Mouse (Mus musculus) hindlimb bud, embryonic 11.5 days (tissue): ENCODE data around the gene Snx29.
"Not testable (repeated sequence)": the region's sequence is repeated elsewhere in the genome, so short reads cannot be mapped to it uniquely, and the experiment has no call there.

Experiments
- DNase-seq: peaks from one replicate; pipeline ENCODE4 v3.0.0-alpha.2; 2012; ENCODE audit warnings: low read depth, low spot score; ENCODE audit errors: extremely low spot score

Gene Snx29

GRCm38 (mm10) chr16:11322409-11323323 lies at the start of gene Snx29:
Snx29 (plus strand) TSS chr16:11322908.
- DNase-seq: peak; percentile 39

- DNase-seq: no peak
Measured at GRCm38 (mm10) chr16:11276888-11277287, 45.8 kb upstream of the Snx29 start.

GRCm38 (mm10) chr16:11278778-11279177 lies 43.9 kb upstream of the Snx29 start:
- DNase-seq: no peak

- no peak for DNase-seq
Measured at GRCm38 (mm10) chr16:11282655-11283232, 40.0 kb upstream of the Snx29 start.

- DNase-seq: no peak
Measured at GRCm38 (mm10) chr16:11284881-11285280, 37.8 kb upstream of the Snx29 start.

GRCm38 (mm10) chr16:11285949-11286348 lies 36.8 kb upstream of the Snx29 start:
- DNase-seq: no peak

- not testable (repeated sequence) for DNase-seq
Measured at GRCm38 (mm10) chr16:11288873-11289272, 33.8 kb upstream of the Snx29 start.

- not testable (repeated sequence) for DNase-seq
Measured at GRCm38 (mm10) chr16:11295583-11295982, 27.1 kb upstream of the Snx29 start.

GRCm38 (mm10) chr16:11297700-11298099 lies 25.0 kb upstream of the Snx29 start:
- DNase-seq: not testable (repeated sequence)

GRCm38 (mm10) chr16:11303741-11304140 lies 19.0 kb upstream of the Snx29 start:
- DNase-seq: no peak

GRCm38 (mm10) chr16:11305531-11305930 lies 17.2 kb upstream of the Snx29 start:
- DNase-seq: no peak

GRCm38 (mm10) chr16:11313512-11313911 lies 9.2 kb upstream of the Snx29 start, which contains the start of gene Tnfrsf17:
Tnfrsf17 (plus strand) TSS chr16:11313812.
- no peak for DNase-seq

- no peak for DNase-seq
Measured at GRCm38 (mm10) chr16:11315786-11316320, 6.9 kb upstream of the Snx29 start.

GRCm38 (mm10) chr16:11316748-11317147 lies 6.0 kb upstream of the Snx29 start:
- no peak for DNase-seq

- DNase-seq: peak; percentile 41
Measured at GRCm38 (mm10) chr16:11317324-11317723, 5.4 kb upstream of the Snx29 start.

GRCm38 (mm10) chr16:11323324-11324051 lies 780 bp downstream of the Snx29 start:
- no peak for DNase-seq

- no peak for DNase-seq
Measured at GRCm38 (mm10) chr16:11330081-11330800, 7.5 kb downstream of the Snx29 start.

GRCm38 (mm10) chr16:11331030-11331429 lies 8.3 kb downstream of the Snx29 start:
- no peak for DNase-seq

GRCm38 (mm10) chr16:11343292-11343815 lies 20.6 kb downstream of the Snx29 start:
- DNase-seq: no peak

- DNase-seq: no peak
Measured at GRCm38 (mm10) chr16:11351903-11352302, 29.2 kb downstream of the Snx29 start.
